Mouse (Mus musculus) monocyte, adult 59 days (primary cell): ENCODE results near the gene Psmc5. TPM values are rescaled to one million over a fixed set of nuclear protein-coding genes. Genes with fewer than 3 reads are reported as not detected.

Experiments used
- total RNA-seq, 2 experiments: library from RNA; stranded (reverse); gene quantifications; one replicate each; pipeline ENCODE4 v1.2.4; 2023

Gene Psmc5
- 10 to 100 TPM; 36.6 to 43.2 TPM for total RNA-seq

DNA sequence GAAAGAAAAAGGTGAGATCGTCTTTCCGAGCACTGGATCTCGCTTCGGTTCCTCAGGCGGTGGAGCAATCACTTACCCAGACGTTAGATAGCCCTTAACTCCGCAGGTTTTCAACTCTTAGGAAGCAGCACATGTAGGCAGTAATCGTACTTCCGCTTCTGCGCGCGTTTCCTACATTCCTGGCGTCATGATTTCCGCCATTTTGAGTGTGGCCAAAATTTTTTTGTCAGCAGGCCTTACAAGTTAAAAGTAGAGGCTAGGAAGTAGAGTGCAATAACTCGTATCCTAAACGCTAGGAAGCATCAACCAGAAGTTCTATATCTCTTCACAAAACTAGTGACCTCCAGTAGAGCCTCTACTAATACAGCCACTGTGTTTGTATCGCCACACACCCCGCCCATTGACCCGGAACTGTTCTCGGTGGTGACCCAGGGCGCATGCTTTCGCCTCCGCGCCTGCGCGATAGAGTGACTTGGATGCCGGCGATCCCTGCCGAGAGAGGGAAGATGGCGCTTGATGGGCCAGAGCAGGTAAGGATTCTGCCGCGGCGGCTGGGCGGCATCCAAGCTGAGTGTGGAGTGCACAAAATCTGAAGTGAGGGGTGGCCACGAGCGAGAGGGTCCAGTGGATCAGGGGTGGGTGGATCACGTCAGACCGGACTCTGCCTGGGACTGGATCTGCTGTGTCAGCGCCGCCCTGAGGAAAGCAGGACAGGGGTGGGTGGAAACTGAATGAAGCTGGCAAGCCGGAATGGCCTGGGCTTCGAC is at the start of gene Psmc5, which contains the start of gene Ftsj3:
TSS of gene Psmc5 (plus strand) at position 470 of the 767 bp plus-strand sequence.
TSS of gene Ftsj3 (minus strand) at position 395 of the 767 bp plus-strand sequence.

DNA sequence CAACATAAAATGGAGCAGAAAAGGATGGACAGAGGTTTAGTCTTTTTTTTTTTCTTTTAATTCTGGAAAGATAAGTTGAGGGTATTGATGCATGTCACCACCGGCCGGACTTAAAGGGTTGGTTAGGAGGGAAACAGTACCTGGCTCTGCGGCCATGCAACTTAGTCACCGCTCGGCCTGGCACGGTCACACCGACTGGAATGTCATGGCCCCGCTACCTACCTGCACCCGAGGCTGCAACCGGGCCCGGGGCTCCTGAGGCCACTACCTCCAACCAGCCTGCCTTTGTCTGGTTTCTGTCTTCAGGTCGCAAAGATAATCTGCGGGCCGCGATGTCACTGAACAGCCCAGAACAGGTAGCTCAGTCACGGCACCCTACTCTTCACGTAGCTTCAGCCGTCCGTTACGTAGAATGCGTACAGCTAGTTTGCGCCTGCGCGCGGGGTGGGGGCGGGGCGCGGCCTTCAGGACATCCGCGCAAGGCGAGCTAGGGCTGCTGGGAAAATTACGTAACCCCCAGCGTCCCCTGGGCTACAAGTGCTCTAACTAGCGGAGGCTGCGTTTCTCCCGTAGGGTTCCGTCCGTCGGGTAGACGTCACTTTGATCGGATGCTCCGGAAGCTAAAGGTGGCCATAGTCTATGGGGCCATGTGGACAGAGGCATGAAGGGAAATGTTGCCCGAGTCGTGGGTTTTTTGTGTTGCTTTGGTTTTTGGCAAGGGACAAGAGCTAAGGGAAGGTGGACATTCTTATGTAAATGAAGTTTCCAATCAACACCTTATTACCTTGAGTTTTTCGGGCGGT is 39.8 kb upstream of the Psmc5 start, which contains the start of gene Ccdc47:
TSS of gene Ccdc47 (minus strand) at position 418 of the 803 bp plus-strand sequence.

DNA sequence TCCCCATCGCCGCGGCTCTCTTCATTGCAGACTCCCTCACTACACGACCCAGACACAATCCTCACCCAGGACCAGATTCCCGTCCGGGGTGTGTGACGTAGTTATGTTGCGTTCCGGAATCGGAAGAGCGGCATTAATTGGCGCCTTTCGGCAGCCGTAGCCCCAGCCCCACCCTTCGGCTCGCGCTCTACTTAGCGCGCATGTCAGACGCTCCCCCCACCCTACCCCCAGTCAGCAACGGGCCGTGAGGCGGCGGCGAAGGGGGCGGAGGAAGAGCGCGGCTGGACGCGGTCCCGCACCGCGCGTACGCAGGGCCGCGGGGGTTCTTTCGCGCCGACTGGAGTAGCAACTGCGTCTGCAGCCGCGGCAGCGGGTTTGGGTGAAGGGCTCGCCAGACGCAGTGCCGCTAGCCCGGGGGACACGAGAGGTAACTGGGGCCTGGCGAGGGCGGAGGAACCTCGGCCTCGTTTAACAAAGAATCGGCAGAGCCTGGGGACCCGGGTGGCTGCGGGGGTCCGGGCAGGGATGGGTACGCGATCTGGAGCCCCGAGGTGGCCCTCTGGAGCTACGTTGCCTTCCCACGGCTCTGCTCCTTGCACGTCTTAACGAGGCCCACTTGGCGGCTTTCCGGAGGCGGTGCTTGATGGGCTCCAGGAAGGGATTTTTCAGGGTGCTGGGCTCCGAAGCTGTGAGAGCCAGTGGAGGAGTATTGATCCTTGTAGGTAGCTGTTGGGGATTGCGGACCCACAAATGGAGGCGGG is 39.0 kb upstream of the Psmc5 start, which contains the start of gene Ddx42:
TSS of gene Ddx42 (plus strand) at position 197 of the 761 bp plus-strand sequence.

DNA sequence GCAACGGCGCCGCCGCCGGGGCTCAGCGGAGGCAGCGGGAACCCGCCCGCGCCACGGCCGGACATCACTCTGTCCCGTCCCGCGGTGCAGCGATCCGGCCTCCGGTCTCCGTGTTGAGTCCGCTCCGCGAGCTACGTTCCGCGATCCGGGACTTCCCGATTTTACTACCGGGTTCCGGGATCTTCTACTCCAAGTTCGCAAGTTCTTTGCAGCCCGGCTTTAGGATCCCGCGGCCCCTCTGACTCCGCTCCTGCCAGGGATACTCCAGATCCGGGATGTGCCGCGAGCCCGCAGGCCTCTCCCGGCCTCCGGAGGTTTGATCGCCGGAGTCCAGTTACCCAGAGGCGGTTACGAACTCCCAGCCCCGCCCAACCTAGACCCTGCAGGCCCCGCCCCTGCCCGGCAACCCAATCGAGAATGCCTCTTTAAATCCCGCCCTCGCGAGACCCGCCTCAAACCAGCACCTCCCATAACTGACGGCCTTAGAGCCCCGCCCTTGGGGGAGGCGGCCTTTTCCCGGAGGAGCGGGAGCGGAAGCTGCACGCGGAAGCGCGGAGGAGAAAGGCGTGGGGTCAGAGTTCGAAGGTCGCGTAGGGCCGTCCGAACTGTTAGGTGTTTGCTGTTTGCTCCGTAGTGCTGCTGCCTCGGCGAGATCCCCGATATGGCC is 16.8 kb downstream of the Psmc5 start, which contains the start of gene Smarcd2:
TSS of gene Smarcd2 (minus strand) at position 329 of the 667 bp plus-strand sequence.

DNA sequence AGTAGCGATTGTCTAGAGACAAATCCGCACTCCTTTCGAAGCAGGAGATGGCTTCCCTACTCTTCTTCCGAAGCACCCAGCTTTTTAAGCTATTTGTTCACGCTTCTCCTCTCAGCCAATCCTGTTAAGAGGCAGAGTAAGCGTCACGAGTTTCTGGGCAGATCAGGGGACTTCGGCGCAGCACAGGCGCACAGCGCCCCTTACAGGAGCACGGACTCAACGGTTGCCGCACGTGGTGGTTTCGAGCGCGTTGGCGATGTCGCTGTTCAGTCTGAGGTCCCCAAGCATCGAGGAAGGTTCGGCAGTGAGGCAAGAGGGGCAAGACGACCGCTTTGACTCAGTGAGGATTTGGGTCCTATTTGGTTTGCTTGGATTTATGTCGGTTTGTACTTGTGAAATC is 20.5 kb downstream of the Psmc5 start, which contains the start of gene Tcam1:
TSS of gene Tcam1 (plus strand) at position 219 of the 400 bp plus-strand sequence.

DNA sequence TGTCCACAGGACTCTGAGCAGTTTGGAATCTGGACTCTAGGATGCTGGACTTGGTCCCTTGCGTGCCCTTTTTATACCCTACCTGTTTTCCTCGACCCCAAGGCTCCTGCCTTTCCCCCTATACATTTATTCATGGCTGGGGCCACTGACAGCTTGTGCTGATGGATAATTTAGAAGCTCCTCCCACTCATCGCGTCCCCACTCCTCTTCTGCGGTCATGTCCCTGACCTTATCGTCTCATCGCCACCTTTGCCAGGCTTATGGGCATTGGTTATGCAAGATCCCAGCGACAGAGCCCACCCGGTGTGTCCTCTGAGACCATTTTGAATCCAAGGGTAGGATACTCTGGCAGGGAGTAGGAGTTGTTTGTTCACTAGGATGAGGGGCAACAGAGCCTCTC is 45.8 kb downstream of the Psmc5 start, which contains the start of gene Gh:
TSS of gene Gh (minus strand) at position 101 of the 400 bp plus-strand sequence.

Other genes starting within 250 kb of the Psmc5 start
- gene Kcnh6, start 248.0 kb upstream of the Psmc5 start, total RNA-seq = not detected
- gene Dcaf7, start 219.3 kb upstream of the Psmc5 start, total RNA-seq = 10 to 100 TPM; 59.0 to 63.9 TPM
- 1 to 10 TPM; 6.0 to 6.9 TPM for gene Taco1, start 190.1 kb upstream of the Psmc5 start, total RNA-seq
- gene Map3k3, start 171.5 kb upstream of the Psmc5 start, total RNA-seq = 100 to 1,000 TPM; 227 to 231 TPM
- gene Gm10840, start 95.3 kb upstream of the Psmc5 start, total RNA-seq = 10 to 100 TPM in 1 of 2 experiments, 1 to 10 TPM in 1; 8.6 to 10.8 TPM
- gene Limd2, start 95.3 kb upstream of the Psmc5 start, total RNA-seq = 100 to 1,000 TPM; 248 to 268 TPM
- gene Strada, start 54.0 kb upstream of the Psmc5 start, total RNA-seq = 10 to 100 TPM; 26.6 to 29.1 TPM
- gene Ccdc47, start 39.8 kb upstream of the Psmc5 start, total RNA-seq = 10 to 100 TPM; 37.6 to 52.1 TPM
- gene Ddx42, start 39.2 kb upstream of the Psmc5 start, total RNA-seq = 10 to 100 TPM; 47.0 to 51.3 TPM
- gene Ftsj3, start 75 bp upstream of the Psmc5 start, total RNA-seq = 10 to 100 TPM; 24.5 to 31.0 TPM
- gene Smarcd2, start 16.8 kb downstream of the Psmc5 start, total RNA-seq = 100 to 1,000 TPM; 102 to 106 TPM
- gene Tcam1, start 20.5 kb downstream of the Psmc5 start, total RNA-seq = not detected
- not detected for gene Gh, start 45.7 kb downstream of the Psmc5 start, total RNA-seq
- gene Cd79b, start 58.6 kb downstream of the Psmc5 start, total RNA-seq = 10 to 100 TPM; 12.8 to 15.6 TPM
- gene Scn4a, start 97.1 kb downstream of the Psmc5 start, total RNA-seq = 1 to 10 TPM in 1 of 2 experiments, under 1 TPM in 1; 0.12 to 1.5 TPM
- not detected for gene Prr29, start 109.3 kb downstream of the Psmc5 start, total RNA-seq
- gene Icam2, start 131.9 kb downstream of the Psmc5 start, total RNA-seq = 10 to 100 TPM; 31.1 to 34.8 TPM
- 100 to 1,000 TPM; 106 to 121 TPM for gene Ern1, start 231.7 kb downstream of the Psmc5 start, total RNA-seq